Mouse (Mus musculus): ENCODE data around the gene Bpifb5. TPM values are rescaled to one million over a fixed set of nuclear protein-coding genes. Genes with fewer than 3 reads are reported as not detected.
A peak's percentile ranks its signal among the peaks of the same experiment; 100 is the strongest.
"Not testable (repeated sequence)": the region's sequence is repeated elsewhere in the genome, so short reads cannot be mapped to it uniquely, and the experiment has no call there.

The Bpifb5 gene
- not detected in 2 replicates for total RNA-seq (2021)
- long read RNA-seq = 0 reads

- no peak for DNase-seq
Observed at GRCm38 (mm10) chr2:154223265-154223916, at the start of gene Bpifb5. Gene Bpifb5, plus strand, starts transcription at chr2:154223742.

DNA sequence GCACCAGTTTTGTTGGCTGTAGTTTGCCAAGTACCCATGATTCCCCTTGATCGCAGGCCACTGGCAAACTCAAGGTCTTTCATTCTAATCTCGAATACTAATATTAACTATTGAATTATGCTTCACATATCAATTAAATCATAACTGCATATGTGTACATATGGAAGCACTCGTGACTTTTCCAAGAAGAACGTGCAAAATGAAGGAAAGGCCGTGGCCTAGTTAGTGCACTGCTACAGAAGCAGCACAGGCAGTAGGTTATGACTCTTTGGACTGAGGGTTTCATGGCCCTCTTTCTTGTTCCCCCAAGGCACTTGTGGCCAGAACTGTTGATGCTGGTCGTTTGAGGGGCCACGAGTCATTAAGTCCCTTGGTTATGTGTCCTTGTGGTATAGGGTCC is 41.6 kb upstream of the Bpifb5 start:
- not testable (repeated sequence) for DNase-seq

DNA sequence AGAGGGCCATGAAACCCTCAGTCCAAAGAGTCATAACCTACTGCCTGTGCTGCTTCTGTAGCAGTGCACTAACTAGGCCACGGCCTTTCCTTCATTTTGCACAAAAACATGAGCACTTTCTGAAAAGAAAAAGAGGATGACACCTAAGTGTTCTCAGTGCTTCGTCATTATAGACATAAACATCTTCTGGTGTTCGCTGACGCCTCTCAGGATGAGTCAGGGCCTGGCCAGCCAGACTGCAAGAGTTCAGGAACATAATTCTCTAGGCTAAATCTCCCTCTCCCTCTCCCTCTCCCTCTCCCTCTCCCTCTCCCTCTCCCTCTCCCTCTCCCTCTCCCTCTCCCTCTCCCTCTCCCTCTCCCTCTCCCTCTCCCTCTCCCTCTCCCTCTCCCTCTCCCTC is 40.5 kb upstream of the Bpifb5 start:
- DNase-seq = not testable (repeated sequence)

DNA sequence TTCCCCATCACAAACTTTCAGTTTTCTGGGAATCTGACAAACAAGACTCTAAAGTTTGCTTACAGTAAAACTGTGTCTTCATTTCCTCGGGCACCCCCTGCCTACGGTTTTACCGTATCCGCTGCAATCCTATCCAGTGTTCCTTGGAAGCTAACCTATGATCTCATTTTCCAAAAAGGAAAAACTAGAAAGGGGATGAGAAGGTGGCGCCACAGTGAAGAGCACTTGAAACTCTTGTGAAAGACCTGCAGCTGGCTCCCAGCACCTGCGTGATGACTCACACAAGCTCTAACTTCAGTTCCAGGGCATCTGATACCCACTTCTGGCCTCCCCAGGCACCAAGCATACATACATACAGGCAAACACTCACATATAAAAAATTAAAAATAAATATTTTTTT is 38.2 kb upstream of the Bpifb5 start:
- no peak for DNase-seq

DNA sequence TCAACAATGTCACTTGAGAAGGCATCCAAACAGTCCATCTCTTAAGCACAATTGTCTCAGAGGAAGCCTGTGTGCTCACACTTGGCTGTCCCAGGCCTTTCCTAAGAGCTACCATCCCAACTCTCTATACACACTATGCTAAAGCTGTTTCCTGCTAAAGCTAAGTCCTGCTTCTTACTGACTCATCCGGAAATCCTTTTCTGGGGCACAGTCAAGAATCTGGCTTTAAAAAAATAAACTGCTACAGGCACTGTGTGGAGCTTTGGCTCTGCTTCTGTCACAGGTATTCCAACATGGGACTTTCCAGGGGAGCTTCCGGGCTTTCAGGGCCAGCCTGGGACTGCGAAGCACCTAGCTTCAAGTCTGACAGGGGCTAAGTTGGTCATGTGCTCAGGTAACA is 37.8 kb upstream of the Bpifb5 start:
- no peak for DNase-seq

GRCm38 (mm10) chr2:154187468-154187867 is 36.1 kb upstream of the Bpifb5 start:
- DNase-seq = no peak

DNA sequence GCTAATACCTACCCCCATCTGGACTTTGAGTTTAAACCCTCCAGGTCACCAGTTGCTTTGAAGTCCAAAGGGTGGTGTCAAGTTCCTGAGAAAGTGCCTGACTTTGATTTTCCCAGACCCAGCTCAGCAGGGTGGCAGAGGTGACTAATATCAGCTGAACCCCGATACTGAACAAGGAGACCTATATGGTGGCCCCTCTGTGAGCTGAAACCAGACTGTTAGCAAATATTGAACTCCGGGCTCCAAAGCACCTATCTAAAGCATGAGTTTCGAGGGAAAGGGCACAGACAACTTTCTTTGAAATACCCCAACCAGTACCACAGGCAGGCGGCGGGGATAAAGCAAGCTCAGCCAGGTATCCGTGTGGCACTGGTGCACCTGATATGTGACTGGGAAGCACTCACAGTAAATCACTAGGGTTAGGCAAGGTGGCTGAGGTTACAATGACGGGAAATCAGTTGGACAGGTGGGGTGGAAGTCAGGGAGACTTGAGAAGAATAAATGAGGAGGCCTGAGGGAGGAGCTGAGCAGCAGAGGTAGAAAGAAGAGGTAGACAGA is 33.6 kb upstream of the Bpifb5 start:
- DNase-seq = no peak

- DNase-seq = no peak
Observed at GRCm38 (mm10) chr2:154190546-154191258, 32.8 kb upstream of the Bpifb5 start, which contains the start of gene Bpifb1. Gene Bpifb1, plus strand, starts transcription at chr2:154190818.

DNA sequence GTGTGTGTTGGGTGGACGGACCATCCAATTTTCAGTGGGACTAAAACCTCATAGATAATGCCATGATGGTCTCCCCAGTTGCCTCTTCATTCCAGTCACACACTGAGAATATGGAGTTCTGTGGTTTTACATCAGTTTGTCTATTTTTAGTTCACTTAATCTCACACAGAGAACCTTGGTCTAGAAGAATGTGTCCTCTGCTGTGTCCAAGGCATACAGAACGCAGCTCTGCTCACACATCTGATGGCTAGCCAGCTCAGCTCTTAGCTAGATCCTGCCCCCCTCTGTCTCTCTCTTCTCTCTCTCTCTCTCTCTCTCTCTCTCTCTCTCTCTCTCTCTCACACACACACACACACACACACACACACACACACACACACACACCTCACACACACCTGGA is 31.4 kb upstream of the Bpifb5 start:
- DNase-seq = no peak

GRCm38 (mm10) chr2:154193071-154193470 is 30.5 kb upstream of the Bpifb5 start:
- no peak for DNase-seq

DNA sequence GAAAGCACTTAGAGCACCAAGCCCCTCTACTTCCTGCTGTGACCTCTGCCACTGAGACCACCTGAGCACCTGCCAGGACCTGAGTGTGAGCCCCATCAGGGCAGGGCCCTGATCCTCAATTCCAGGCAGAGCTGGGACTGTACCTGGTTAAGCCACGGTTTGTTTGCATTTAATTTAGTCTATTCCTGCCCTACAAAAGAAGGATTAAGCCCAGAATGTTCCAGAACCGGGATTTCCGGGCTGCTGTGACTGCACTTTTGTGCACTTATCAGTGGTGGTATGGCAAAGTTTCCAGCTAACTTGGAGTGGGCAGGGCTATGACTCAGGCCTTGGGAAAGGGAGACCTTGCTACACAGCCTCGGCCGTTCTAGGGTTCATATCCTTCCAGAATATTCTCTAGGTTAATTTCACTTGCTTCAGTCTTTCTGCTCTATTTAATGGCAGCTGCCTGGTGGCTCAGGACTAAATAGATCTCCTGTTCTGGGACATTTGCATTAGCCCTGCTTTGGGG is 29.5 kb upstream of the Bpifb5 start:
- DNase-seq = peak; percentile 23

DNA sequence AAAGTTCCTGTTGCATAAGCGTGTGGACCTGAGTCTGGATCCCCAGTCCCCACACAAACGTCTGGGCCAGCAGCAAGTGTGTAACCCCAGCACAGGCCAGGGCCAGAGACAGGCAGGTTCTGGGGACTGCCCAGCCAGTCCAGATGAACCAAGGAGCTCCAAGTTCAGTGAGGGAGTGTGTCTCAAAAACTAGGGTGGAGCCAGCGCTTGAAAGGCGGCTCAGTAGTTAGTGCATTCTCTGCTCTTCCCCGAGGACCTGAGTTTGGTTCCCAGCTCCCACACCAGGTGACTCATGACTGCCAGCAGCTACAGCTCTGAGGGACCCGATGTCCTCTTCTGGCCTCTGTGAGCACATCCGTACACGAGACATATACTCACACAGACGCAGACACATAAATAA is 26.5 kb upstream of the Bpifb5 start:
- no peak for DNase-seq

DNA sequence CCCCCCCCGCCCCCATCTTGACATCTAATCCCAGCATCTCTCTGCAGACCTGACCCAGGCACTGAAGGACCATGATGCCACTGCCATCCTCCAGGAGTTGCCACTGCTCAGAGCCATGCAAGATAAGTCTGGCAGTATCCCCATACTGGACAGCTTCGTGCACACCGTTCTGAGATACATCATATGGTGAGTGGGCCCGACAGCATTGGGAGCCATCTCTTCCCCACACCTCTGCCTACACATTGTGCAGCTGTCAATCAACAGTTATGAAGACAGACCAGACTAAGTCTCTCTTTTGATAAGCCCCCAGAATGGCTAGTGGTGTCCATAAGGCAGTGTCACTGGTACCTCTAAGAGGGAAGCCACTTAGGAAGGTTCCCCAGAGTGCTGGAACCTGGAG is 18.9 kb upstream of the Bpifb5 start:
- no peak for DNase-seq

- DNase-seq = peak; percentile 57
Observed at GRCm38 (mm10) chr2:154206908-154207307, 16.6 kb upstream of the Bpifb5 start.

DNA sequence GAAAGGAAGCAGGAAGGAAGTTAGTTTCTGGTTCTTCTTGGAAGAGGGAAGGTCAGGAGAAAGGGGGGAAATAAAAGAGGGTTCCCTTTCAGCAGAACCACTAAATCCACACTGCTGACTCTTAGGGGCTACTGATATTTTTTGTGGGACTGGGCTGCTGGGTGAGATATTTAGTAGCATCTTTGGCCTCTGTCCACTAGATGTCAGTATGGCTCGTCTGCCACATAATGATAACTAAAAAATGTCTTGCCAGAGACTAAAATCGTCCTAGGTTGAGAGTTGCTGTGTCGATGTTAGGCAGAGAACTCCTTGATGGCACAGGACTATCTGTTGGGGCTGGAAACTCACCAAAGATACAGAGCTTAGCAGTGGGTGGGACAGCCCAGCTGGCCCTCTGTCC is 14.4 kb upstream of the Bpifb5 start:
- DNase-seq = no peak

GRCm38 (mm10) chr2:154211121-154211520 is 12.4 kb upstream of the Bpifb5 start:
- DNase-seq = no peak

- no peak for DNase-seq
Observed at GRCm38 (mm10) chr2:154211881-154212280, 11.7 kb upstream of the Bpifb5 start.

DNA sequence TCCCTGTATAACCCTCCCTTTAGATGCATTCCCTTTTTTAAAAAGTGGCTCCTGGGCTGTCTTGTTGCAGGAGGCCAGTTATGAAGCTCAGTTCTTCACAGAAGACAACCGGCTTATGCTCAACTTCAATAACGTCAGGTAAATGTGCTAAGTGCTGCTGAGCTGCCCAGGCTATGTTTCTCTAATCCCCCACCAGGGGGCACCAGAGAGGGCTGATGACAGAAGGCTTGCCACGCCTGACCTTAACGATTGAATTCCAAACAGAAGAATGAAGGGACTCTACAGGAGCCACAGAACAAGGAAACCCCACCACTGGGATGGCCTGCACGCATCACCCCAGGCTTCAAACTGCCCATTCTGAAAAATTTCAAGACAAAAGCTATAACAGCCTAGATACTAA is 8.4 kb upstream of the Bpifb5 start:
- peak; percentile 82 for DNase-seq

DNA sequence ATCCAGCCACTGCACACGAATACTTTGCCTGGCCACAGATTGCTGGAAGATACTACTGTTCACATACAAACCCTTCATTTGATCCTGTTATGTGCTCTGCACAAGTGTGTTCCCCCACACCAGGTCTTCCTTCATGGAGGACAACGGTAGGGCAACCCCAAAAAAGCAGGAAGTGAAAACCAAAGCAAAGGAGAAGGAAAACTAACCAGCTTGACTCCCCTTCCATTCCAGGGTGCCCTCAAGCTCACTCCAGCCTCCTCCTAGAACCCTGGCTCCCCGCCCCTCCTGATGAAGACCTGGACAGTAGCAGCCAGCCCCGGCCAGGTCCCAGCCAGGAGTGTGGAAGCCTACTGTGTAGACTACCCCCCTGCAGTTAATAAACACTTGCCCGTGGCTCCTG is 3.6 kb upstream of the Bpifb5 start:
- DNase-seq = no peak

GRCm38 (mm10) chr2:154223917-154224273 is 353 bp downstream of the Bpifb5 start:
- DNase-seq = no peak

DNA sequence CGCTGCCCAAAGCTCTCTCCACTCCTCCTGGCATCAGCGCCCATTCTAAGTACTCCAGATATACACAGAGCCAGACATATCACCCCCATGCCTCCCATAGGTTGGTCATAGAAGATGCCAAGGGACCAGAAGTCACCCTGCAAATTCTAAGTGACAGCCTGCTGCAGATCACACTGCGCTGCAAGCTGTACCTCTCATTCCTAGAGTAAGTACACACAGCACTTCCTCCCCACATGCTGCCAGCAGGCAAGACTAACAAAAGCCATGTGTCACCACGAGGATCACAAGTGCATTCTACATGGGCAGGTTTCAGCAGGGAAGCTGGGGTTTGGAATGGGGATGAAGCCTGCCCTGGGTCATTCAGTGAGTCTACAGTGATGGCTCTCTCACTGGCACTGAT is 3.4 kb downstream of the Bpifb5 start:
- DNase-seq = no peak

DNA sequence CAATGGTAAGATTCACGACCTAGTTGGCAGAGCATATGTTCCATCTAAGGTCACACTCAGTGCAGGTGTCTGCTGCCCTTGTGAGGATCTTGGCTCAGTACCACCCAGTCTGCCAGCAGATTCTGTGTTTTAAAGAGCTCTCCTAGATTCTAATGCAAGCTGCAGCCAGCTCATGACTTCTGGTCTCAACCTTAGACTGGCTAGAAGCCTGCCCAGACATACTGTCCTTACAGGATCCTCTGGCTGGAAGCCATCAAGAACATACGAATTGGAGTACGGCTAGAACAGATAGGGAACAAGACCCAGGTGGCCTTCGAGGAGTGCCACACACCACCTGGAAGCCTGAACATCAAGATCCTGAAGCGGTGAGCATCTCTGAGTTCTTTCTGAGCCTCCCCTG is 4.3 kb downstream of the Bpifb5 start:
- DNase-seq = no peak

DNA sequence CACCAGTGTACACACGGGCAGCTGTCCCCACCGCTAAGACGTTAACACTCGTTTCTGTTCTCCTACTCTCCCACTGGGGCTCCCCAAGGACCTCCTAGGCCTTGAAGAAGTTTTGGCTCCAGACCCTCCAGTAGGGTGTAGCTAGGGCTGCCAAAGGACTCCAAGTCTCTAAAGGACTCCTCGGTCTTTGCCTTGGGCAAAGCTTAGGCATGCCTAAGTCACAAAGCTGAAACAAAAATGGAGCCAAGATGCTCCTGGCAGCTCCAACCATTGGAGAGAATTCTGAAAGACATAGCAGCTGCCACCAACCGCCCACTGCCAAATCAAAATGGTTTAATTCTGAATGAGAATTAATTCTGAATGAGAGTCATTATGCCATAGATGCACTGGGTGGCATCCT is 9.9 kb downstream of the Bpifb5 start:
- no peak for DNase-seq

GRCm38 (mm10) chr2:154240771-154241170 is 17.2 kb downstream of the Bpifb5 start:
- DNase-seq = no peak
